Mouse (Mus musculus): ENCODE measurements around the gene Elk4. TPM values are rescaled to one million over a fixed set of nuclear protein-coding genes. Genes with fewer than 3 reads are reported as not detected.
A peak's percentile ranks its signal among the peaks of the same experiment; 100 is the strongest.

Gene Elk4
- total RNA-seq (2021) = 100 to 1,000 TPM; 133 to 138 TPM

GRCm38 (mm10) chr1:132007282-132007815 lies at the start of gene Elk4:
Gene Elk4 (plus strand): TSS chr1:132007607.
- intact Hi-C loops (cut with DNase I) = no loop called here

GRCm38 (mm10) chr1:131961004-131961403 lies 46.4 kb upstream of the Elk4 start:
- intact Hi-C loops (cut with DNase I) = no loop called here
- no peak for DNase-seq

More at GRCm38 (mm10) chr1:132007282-132007815, at the start of gene Elk4:
- DNase-seq = peak; percentile 94 to 96

- peak; percentile 30 to 42 for DNase-seq
- intact Hi-C loops (cut with DNase I) = no loop called here
Observed at GRCm38 (mm10) chr1:131962606-131963084, 44.8 kb upstream of the Elk4 start, which contains the start of gene Slc45a3. Gene Slc45a3 (plus strand): TSS chr1:131962967.

- intact Hi-C loops (cut with DNase I) = no loop called here
- DNase-seq = peak; percentile 47 to 48
Observed at GRCm38 (mm10) chr1:131963085-131963951, 44.1 kb upstream of the Elk4 start.

- intact Hi-C loops (cut with DNase I) = no loop called here
- DNase-seq = peak; percentile 28 to 35
Observed at GRCm38 (mm10) chr1:131964100-131964499, 43.3 kb upstream of the Elk4 start.

- intact Hi-C loops (cut with DNase I) = no loop called here
- DNase-seq = no peak
Observed at GRCm38 (mm10) chr1:131964580-131964979, 42.8 kb upstream of the Elk4 start.

- DNase-seq = no peak
- intact Hi-C loops (cut with DNase I) = no loop called here
Observed at GRCm38 (mm10) chr1:131965818-131966217, 41.6 kb upstream of the Elk4 start.

- DNase-seq = no peak
- intact Hi-C loops (cut with DNase I) = no loop called here
Observed at GRCm38 (mm10) chr1:131967336-131967735, 40.1 kb upstream of the Elk4 start.

- intact Hi-C loops (cut with DNase I) = no loop called here
- no peak for DNase-seq
Observed at GRCm38 (mm10) chr1:131968556-131968955, 38.9 kb upstream of the Elk4 start.

GRCm38 (mm10) chr1:131968983-131969382 lies 38.4 kb upstream of the Elk4 start:
- DNase-seq = no peak
- intact Hi-C loops (cut with DNase I) = no loop called here

GRCm38 (mm10) chr1:131969825-131970224 lies 37.6 kb upstream of the Elk4 start:
- intact Hi-C loops (cut with DNase I) = no loop called here
- DNase-seq = no peak

- no peak for DNase-seq
- intact Hi-C loops (cut with DNase I) = no loop called here
Observed at GRCm38 (mm10) chr1:131970322-131970660, 37.1 kb upstream of the Elk4 start.

- intact Hi-C loops (cut with DNase I) = no loop called here
- no peak for DNase-seq
Observed at GRCm38 (mm10) chr1:131970661-131971520, 36.5 kb upstream of the Elk4 start.

GRCm38 (mm10) chr1:131971771-131972497 lies 35.5 kb upstream of the Elk4 start:
- DNase-seq = no peak
- intact Hi-C loops (cut with DNase I) = no loop called here

- no peak for DNase-seq
- intact Hi-C loops (cut with DNase I) = no loop called here
Observed at GRCm38 (mm10) chr1:131972498-131973334, 34.7 kb upstream of the Elk4 start.

GRCm38 (mm10) chr1:131973991-131974390 lies 33.4 kb upstream of the Elk4 start:
- intact Hi-C loops (cut with DNase I) = no loop called here
- DNase-seq = no peak

- intact Hi-C loops (cut with DNase I) = no loop called here
- DNase-seq = no peak
Observed at GRCm38 (mm10) chr1:131976886-131977285, 30.5 kb upstream of the Elk4 start.

GRCm38 (mm10) chr1:131980471-131980870 lies 26.9 kb upstream of the Elk4 start:
- intact Hi-C loops (cut with DNase I) = loop anchor here (2.0 kb wide), 1 partner anchor 70 kb away; the partner anchor contains the start of gene Nucks1
- no peak for DNase-seq

GRCm38 (mm10) chr1:131981378-131982013 lies 25.9 kb upstream of the Elk4 start:
- peak; percentile 85 to 89 for DNase-seq
- intact Hi-C loops (cut with DNase I) = loop anchor here (1.0 to 2.0 kb wide), 2 partner anchors 44 to 71 kb away; partner anchors contain the start of gene Nucks1
